Mouse (Mus musculus): ENCODE data around the gene Npas3.

- TF ChIP-seq CTCF (IDR thresholded peaks at IDR 0.05; ENCODE audit: control insufficient read depth, insufficient read depth, insufficient read length) (no peak), MAX (IDR thresholded peaks at IDR 0.05) (no peak), USF1 (IDR thresholded peaks at IDR 0.05; ENCODE audit: low read depth) (no peak), MYOD1 (IDR thresholded peaks at IDR 0.05; ENCODE audit: control insufficient read depth, insufficient read length, low read depth) (no peak), MYOG (IDR thresholded peaks at IDR 0.05; ENCODE audit: control insufficient read depth, extremely low read depth, insufficient read length) (no peak), CEBPB (IDR thresholded peaks at IDR 0.05; ENCODE audit: low read depth) (no peak)
These were observed 341.0 kb downstream of the Npas3 start for GRCm38 (mm10) chr12:53589446-53589961.

Data from C2C12 (cell line).